Mouse (Mus musculus) thymus, postnatal 10 days (tissue): ENCODE data around the gene Rtn2.

Experiments used
- DNase-seq, 2 experiments: peaks; one replicate each; pipeline ENCODE4 v3.0.0; 2021; ENCODE audit warnings: low spot score in 2 of 2

Gene Rtn2

GRCm38 (mm10) chr7:19301461-19302263, 19.2 kb downstream of the Rtn2 start:
- DNase-seq, result no peak

GRCm38 (mm10) chr7:19302264-19303045, 20.0 kb downstream of the Rtn2 start:
- no peak for DNase-seq

GRCm38 (mm10) chr7:19303046-19303305, 20.6 kb downstream of the Rtn2 start:
- DNase-seq, result no peak

GRCm38 (mm10) chr7:19303770-19304169, 21.3 kb downstream of the Rtn2 start:
- DNase-seq, result peak; percentile 59 to 84

- no peak for DNase-seq
Measured at GRCm38 (mm10) chr7:19304501-19305412, 22.3 kb downstream of the Rtn2 start.

- no peak for DNase-seq
Measured at GRCm38 (mm10) chr7:19305413-19305735, 22.9 kb downstream of the Rtn2 start.

- no peak for DNase-seq
Measured at GRCm38 (mm10) chr7:19305796-19306765, 23.7 kb downstream of the Rtn2 start.

- DNase-seq, result no peak
Measured at GRCm38 (mm10) chr7:19306819-19307738, 24.7 kb downstream of the Rtn2 start.

GRCm38 (mm10) chr7:19307739-19308453, 25.5 kb downstream of the Rtn2 start:
- peak; percentile 57 to 64 for DNase-seq

- peak; percentile 93 to 95 for DNase-seq
Measured at GRCm38 (mm10) chr7:19308454-19309277, 26.2 kb downstream of the Rtn2 start.

- DNase-seq, result no peak
Measured at GRCm38 (mm10) chr7:19309278-19309883, 27.0 kb downstream of the Rtn2 start.

GRCm38 (mm10) chr7:19309884-19310641, 27.6 kb downstream of the Rtn2 start, which contains the start of gene Fosb:
Fosb (minus strand) TSS chr7:19310051.
- peak; percentile 91 to 95 for DNase-seq

- DNase-seq, result no peak
Measured at GRCm38 (mm10) chr7:19311991-19312390, 29.6 kb downstream of the Rtn2 start.

- DNase-seq, result no peak
Measured at GRCm38 (mm10) chr7:19314033-19314432, 31.6 kb downstream of the Rtn2 start.

- no peak for DNase-seq
Measured at GRCm38 (mm10) chr7:19316451-19317161, 34.2 kb downstream of the Rtn2 start.

GRCm38 (mm10) chr7:19318201-19318600, 35.8 kb downstream of the Rtn2 start:
- no peak for DNase-seq

- no peak for DNase-seq
Measured at GRCm38 (mm10) chr7:19318676-19319075, 36.3 kb downstream of the Rtn2 start.
